Mouse (Mus musculus): ENCODE measurements around the gene Vat1l.

- TF ChIP-seq CTCF (IDR thresholded peaks at IDR 0.05; ENCODE audit: insufficient read depth, low read depth, low read length) (no peak), POLR2A (IDR thresholded peaks at IDR 0.05; ENCODE audit: insufficient read depth, low read depth, low read length) (no peak)
These were observed 53.3 kb downstream of the Vat1l start for GRCm38 (mm10) chr8:114258685-114259084.

Measured in olfactory bulb, adult 2 months (tissue).